Mouse (Mus musculus): Measurements from ENCODE around the gene Lypla2. TPM values are rescaled to one million over a fixed set of nuclear protein-coding genes. Genes with fewer than 3 reads are reported as not detected.

Lypla2 gene
- 167 and 198 TPM in 2 replicates for polyA plus RNA-seq (2012; rRNA removed)

DNA sequence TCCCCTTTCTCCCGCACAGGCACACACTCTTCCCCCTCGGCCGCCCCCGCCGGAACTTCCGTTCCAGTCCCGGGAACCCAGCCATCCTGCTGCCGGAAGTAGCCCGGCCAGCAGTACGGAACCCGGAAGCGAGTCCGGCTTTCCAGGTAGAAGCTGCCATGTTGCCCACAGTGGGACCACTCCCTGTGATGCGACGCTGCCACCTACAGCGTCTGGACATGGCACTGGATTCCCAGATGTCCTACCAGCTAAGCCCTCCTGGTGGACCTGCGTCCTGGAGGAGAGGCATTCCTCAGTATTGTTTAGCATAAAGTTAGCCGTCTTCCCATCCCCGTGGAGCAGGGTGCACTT lies at the start of gene Lypla2:
Gene Lypla2 (minus strand): TSS at position 71 of the 351 bp plus-strand sequence.
- DNase-seq (ENCODE audit: low read depth), result peak; percentile 94
- TF ChIP-seq CTCF (IDR thresholded peaks at IDR 0.05; ENCODE audit: borderline replicate concordance, extremely low read depth, insufficient read depth, insufficient read length) (peak; percentile 2; the same call in 1 of the 2 replicates), POLR2A (IDR thresholded peaks at IDR 0.05; ENCODE audit: borderline replicate concordance, extremely low read depth, insufficient read depth, insufficient read length, poor library complexity, severe bottlenecking) (peak; percentile 38; the same call in 1 of the 2 replicates)

DNA sequence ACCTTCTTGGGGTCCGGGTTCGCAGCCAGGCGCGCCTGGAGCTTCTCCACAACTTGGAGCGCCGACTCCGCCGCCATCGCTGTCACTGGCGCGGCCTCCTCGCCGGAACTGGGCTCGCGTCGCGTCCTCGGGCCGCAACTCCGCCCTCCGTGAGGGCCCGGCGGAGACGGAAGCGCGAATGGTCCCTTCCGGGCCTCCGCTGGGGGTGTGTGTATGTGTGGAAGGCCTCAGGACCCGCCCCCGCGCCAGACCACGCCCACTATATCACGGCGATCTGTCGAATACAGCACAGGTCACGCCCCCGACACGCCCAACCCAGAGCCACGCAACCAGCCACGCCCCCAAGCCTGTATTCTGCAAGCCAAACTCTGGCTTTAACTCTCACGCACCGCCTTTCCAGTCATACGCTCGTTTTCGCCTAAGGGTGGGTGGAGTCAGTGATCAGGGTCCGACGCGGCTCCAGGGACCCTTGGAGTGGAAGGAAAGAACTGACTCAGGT lies 49.2 kb upstream of the Lypla2 start, which contains the start of gene Eloa:
Gene Eloa (minus strand): TSS at position 215 of the 499 bp plus-strand sequence.
- DNase-seq (ENCODE audit: low read depth), result peak; percentile 99
- TF ChIP-seq POLR2A (IDR thresholded peaks at IDR 0.05; ENCODE audit: borderline replicate concordance, extremely low read depth, insufficient read depth, insufficient read length, poor library complexity, severe bottlenecking) (peak; percentile 93), CTCF (IDR thresholded peaks at IDR 0.05; ENCODE audit: borderline replicate concordance, extremely low read depth, insufficient read depth, insufficient read length) (no peak)

DNA sequence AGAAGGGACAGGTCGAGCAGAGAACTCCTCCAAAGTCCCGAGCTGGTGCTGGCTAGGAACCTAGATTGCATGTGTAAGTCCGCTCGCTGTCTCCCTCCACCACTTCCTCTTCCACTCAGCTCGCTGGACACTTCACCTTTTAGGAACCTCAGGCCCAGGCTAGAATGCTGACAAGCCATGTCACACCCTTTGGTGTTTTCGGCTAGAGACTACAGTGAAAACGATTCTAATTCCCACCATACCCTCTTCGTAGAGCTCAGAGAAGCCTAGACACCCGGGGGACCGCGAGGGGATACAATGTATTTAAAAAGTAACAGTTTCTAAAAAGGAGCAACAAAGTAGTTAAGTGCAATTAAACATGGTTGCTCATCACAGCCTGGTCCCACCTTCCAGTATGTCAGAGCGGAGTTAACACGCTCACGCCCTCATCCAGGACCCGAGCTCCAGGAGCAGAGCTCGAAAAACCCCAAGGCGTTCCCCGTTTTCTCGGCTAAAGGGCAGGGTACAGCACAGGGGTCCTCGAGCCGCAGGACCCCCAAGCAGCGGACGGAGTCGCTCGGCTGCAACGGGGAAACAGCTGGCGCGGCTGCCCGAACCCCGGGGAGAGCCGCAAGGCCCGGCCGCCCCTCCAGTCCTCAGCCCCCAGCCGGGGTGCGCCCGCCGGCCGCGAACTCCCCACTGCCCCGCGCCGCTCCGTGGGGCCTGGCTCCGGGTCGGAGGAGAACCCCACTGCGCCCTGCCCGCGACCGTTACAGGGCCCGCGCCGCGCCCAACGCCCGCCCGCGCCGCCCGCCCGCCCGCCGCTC lies 48.5 kb upstream of the Lypla2 start:
- TF ChIP-seq POLR2A (IDR thresholded peaks at IDR 0.05; ENCODE audit: borderline replicate concordance, extremely low read depth, insufficient read depth, insufficient read length, poor library complexity, severe bottlenecking), result no peak
- TF ChIP-seq CTCF (IDR thresholded peaks at IDR 0.05; ENCODE audit: borderline replicate concordance, extremely low read depth, insufficient read depth, insufficient read length), result no peak
- DNase-seq (ENCODE audit: low read depth), result peak; percentile 23

DNA sequence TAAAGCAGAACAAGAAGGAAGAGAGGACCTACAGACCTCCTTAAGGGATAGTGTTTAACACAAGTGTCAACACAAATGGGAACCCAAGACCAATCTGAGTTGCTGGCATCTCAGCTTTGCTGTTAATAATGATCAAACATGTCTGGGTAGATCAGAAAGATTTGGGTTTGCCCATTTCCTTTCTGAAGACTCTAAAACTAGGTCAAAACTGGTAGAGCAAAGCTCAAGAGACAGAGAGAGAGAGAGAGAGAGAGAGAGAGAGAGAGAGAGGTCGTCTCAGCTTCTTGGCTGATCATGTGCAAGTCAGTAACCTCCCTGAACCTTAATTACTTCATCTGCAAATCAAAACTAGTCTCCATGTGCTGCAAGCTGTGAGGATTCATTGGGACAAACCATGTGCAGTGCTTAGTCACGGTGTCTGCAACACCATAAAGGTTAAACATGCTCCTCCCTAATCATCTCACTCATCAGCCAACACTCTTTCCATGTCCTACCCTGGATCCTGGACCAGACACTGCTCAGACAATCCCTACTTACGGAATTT lies 43.7 kb upstream of the Lypla2 start:
- TF ChIP-seq CTCF (IDR thresholded peaks at IDR 0.05; ENCODE audit: borderline replicate concordance, extremely low read depth, insufficient read depth, insufficient read length), result no peak
- TF ChIP-seq POLR2A (IDR thresholded peaks at IDR 0.05; ENCODE audit: borderline replicate concordance, extremely low read depth, insufficient read depth, insufficient read length, poor library complexity, severe bottlenecking), result no peak
- DNase-seq (ENCODE audit: low read depth), result no peak

DNA sequence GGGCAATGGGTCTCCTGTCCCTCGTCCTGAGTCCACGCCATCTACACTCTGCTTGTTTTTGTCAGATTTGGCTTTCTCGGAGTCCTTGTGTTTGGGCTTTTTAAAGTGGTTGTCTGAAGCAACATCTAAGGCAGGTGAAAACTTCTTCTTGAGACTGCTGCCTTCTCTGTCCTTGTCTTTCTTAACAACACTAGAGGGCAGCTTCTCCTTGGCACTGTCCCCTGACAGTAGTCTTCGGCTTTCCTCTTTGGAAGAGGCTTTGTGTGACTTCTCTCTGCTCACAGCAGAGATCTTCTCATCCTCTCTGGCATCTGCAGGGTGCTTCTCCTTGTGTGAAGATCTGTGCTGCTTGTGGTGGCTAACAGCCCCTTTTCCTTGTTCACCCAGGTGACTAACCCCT lies 38.2 kb upstream of the Lypla2 start:
- TF ChIP-seq POLR2A (IDR thresholded peaks at IDR 0.05; ENCODE audit: borderline replicate concordance, extremely low read depth, insufficient read depth, insufficient read length, poor library complexity, severe bottlenecking) (no peak), CTCF (IDR thresholded peaks at IDR 0.05; ENCODE audit: borderline replicate concordance, extremely low read depth, insufficient read depth, insufficient read length) (no peak)
- DNase-seq (ENCODE audit: low read depth), result no peak

DNA sequence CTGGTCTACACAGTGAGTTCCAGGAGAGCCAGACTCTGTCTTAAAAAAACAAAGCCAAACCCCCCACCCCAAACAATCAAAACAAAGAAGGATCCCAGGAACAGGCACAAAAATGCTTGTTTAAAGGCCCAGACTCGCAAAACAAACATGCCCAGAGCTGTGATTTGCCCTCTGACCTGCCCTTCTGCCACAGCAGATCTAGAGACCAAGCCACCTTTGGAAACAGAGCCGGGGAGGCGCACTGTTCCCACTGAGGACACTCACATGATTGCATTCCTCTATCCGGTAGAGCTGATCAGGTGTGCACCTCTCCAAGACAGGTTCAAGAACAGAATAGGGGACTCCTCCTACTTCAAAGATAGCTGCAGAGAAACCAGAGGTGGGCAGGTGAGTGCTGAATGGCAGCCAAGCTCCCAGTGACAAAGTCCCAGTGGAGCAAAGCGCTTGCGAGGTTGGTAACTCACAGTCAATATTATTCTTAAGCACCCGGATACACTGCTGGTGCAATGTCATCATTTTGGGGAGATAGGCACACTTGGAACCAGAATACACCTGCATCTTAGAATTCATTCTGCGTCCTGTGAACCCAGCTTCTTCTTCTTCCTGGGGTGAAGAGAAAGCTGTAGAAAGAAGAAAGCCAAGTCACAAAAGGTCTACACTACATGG lies 36.5 kb upstream of the Lypla2 start:
- no peak for DNase-seq (ENCODE audit: low read depth)
- TF ChIP-seq POLR2A (IDR thresholded peaks at IDR 0.05; ENCODE audit: borderline replicate concordance, extremely low read depth, insufficient read depth, insufficient read length, poor library complexity, severe bottlenecking), result no peak
- TF ChIP-seq CTCF (IDR thresholded peaks at IDR 0.05; ENCODE audit: borderline replicate concordance, extremely low read depth, insufficient read depth, insufficient read length), result no peak

DNA sequence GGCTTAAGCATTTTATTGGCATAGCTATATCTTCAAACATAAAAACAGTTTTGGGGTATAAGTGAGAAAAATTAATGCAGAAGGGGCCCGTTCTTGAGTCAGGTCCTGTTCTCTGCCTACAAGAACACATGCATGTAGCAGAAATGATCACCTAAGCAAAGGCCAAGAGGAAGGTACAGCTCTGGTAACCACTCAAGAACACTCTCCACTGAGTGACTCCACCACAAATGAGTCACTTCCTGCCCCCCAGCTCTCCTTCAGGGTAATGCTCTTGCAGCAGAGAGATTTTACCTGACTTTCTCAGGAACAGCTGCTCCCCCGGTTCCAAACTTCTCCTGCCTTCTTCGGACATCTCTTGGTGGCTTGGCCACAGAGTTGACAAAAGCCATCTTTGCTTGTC lies 34.4 kb upstream of the Lypla2 start:
- no peak for TF ChIP-seq CTCF (IDR thresholded peaks at IDR 0.05; ENCODE audit: borderline replicate concordance, extremely low read depth, insufficient read depth, insufficient read length)
- TF ChIP-seq POLR2A (IDR thresholded peaks at IDR 0.05; ENCODE audit: borderline replicate concordance, extremely low read depth, insufficient read depth, insufficient read length, poor library complexity, severe bottlenecking), result no peak
- no peak for DNase-seq (ENCODE audit: low read depth)

DNA sequence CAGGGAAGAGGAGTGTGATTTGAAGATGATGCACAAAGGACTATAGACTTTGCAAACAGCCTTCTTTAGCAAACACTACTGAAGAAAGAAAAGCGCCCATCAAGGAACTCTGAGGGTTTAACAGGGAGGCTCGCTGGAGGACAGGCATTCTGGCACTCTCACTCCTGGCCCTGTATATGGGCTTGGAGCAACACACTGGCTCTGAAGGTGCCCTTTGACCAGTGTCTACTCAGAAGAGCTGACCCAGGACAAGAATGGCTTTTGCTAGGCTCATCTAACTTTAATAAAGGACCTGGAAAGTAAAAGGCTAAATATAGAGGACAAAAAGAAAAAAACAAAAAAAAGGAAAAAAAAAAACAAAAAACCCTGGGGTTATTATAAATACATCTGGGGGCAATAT lies 32.5 kb upstream of the Lypla2 start:
- no peak for DNase-seq (ENCODE audit: low read depth)

DNA sequence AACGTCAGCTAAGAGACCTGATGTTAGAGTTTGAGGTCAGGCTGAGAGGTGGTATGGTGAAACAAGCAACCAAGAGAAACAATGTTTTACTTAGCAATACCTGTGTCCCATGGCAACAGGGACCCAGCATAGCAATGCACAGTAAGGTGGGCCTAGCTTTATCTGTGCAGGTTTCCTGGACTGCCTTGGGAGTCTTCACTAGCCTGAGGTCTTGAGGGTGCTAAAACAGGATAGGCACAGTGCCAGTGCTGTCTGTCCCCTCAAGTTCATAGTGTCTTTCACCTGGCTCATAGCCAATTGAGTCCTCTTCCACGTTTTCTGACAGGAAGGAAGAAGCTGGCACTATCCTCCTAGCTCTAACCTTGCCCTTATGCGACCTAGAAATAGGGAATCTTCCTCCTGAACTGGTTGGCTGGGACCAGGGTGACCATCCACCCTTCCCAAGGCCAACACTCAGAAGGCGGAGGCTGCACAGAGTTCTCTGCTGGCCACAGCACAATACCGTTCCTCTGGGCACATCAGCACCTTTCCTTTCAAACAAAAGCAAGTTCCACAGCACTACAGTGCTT lies 31.8 kb upstream of the Lypla2 start:
- no peak for DNase-seq (ENCODE audit: low read depth)
- no peak for TF ChIP-seq POLR2A (IDR thresholded peaks at IDR 0.05; ENCODE audit: borderline replicate concordance, extremely low read depth, insufficient read depth, insufficient read length, poor library complexity, severe bottlenecking)
- TF ChIP-seq CTCF (IDR thresholded peaks at IDR 0.05; ENCODE audit: borderline replicate concordance, extremely low read depth, insufficient read depth, insufficient read length), result no peak

More for the DNA sequence above, 32.5 kb upstream of the Lypla2 start:
- TF ChIP-seq CTCF (IDR thresholded peaks at IDR 0.05; ENCODE audit: borderline replicate concordance, extremely low read depth, insufficient read depth, insufficient read length), result no peak
- TF ChIP-seq POLR2A (IDR thresholded peaks at IDR 0.05; ENCODE audit: borderline replicate concordance, extremely low read depth, insufficient read depth, insufficient read length, poor library complexity, severe bottlenecking), result no peak

DNA sequence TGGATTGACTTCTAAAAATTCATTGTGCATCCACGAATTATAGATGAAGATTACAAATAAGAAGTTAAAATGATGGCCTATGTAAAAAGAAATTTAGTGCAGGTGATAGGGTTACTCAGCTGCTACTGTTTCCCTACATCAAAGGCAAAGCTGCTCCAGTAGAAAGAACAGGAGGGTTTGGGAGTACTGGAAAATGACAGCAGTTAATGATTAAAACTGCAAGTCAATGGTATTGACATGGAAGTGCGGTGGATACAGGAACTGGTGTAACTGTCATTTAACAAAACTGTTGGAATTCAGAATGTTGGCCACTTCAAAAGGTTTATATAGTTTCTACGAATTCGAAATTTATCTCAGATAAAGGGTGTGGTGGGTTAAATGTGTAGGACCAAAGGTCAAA lies 22.7 kb upstream of the Lypla2 start:
- no peak for DNase-seq (ENCODE audit: low read depth)
- TF ChIP-seq POLR2A (IDR thresholded peaks at IDR 0.05; ENCODE audit: borderline replicate concordance, extremely low read depth, insufficient read depth, insufficient read length, poor library complexity, severe bottlenecking), result no peak
- no peak for TF ChIP-seq CTCF (IDR thresholded peaks at IDR 0.05; ENCODE audit: borderline replicate concordance, extremely low read depth, insufficient read depth, insufficient read length)

DNA sequence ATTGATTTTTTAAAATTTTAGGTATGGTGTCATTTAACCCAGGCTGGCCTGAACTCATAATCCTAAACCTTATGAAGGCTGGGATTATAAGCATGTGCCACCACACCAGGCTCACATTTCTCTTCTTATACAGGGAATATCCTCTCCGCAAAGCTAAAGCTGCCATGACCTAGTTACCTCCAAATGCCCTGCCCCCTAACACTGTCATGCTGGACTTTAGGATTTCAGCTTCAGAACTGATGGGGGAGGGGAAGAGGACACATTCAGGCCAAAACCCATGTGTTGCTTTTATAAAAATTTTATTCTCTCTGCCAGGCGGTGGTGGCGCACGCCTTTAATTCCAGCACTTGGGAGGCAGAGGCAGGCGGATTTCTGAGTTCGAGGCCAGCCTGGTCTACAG lies 21.5 kb upstream of the Lypla2 start:
- TF ChIP-seq POLR2A (IDR thresholded peaks at IDR 0.05; ENCODE audit: borderline replicate concordance, extremely low read depth, insufficient read depth, insufficient read length, poor library complexity, severe bottlenecking), result no peak
- no peak for TF ChIP-seq CTCF (IDR thresholded peaks at IDR 0.05; ENCODE audit: borderline replicate concordance, extremely low read depth, insufficient read depth, insufficient read length)
- DNase-seq (ENCODE audit: low read depth), result no peak

All from brain, embryonic 14.5 days (tissue).